Mouse (Mus musculus): Measurements from ENCODE around the gene Bcor. TPM values are rescaled to one million over a fixed set of nuclear protein-coding genes. Genes with fewer than 3 reads are reported as not detected.

Bcor gene
- total RNA-seq, 2 experiments from 2014 or later, result 10.4 to 14.4 TPM

GRCm38 (mm10) chrX:12041453-12041852 is 118.7 kb downstream of the Bcor start:
- no peak for DNase-seq
- intact Hi-C loops (cut with DNase I), result no loop called here

GRCm38 (mm10) chrX:12014726-12015464 is 145.3 kb downstream of the Bcor start:
- DNase-seq, result no peak
- intact Hi-C loops (cut with DNase I), result no loop called here

- intact Hi-C loops (cut with DNase I), result no loop called here
- no peak for DNase-seq
These were observed 149.5 kb downstream of the Bcor start for GRCm38 (mm10) chrX:12010660-12011059.

GRCm38 (mm10) chrX:12009046-12009445 is 151.1 kb downstream of the Bcor start:
- no peak for DNase-seq
- intact Hi-C loops (cut with DNase I), result loop anchor here (5.0 to 10.0 kb wide), 2 partner anchors 146 to 243 kb away; no protein-coding TSS in a partner anchor

GRCm38 (mm10) chrX:12007832-12008540 is 152.2 kb downstream of the Bcor start:
- intact Hi-C loops (cut with DNase I), result loop anchor here (5.0 to 10.0 kb wide), 2 partner anchors 147 to 244 kb away; no protein-coding TSS in a partner anchor
- no peak for DNase-seq

GRCm38 (mm10) chrX:12006882-12007753 is 153.0 kb downstream of the Bcor start:
- intact Hi-C loops (cut with DNase I), result loop anchor here (5.0 to 10.0 kb wide), 2 partner anchors 148 to 245 kb away; no protein-coding TSS in a partner anchor
- peak; percentile 34 to 46 for DNase-seq

GRCm38 (mm10) chrX:12006031-12006881 is 153.9 kb downstream of the Bcor start:
- DNase-seq, result peak; percentile 58 to 65
- intact Hi-C loops (cut with DNase I), result loop anchor here (5.0 to 10.0 kb wide), 2 partner anchors 149 to 246 kb away; no protein-coding TSS in a partner anchor

- intact Hi-C loops (cut with DNase I), result loop anchor here (5.0 to 10.0 kb wide), 2 partner anchors 149 to 247 kb away; no protein-coding TSS in a partner anchor
- DNase-seq, result peak; percentile 42 to 45
These were observed 154.7 kb downstream of the Bcor start for GRCm38 (mm10) chrX:12005181-12006030.

- intact Hi-C loops (cut with DNase I), result loop anchor here (10.0 kb wide), 1 partner anchor 150 kb away; no protein-coding TSS in a partner anchor
- DNase-seq, result no peak
These were observed 155.7 kb downstream of the Bcor start for GRCm38 (mm10) chrX:12004416-12004815.

- no peak for DNase-seq
- intact Hi-C loops (cut with DNase I), result loop anchor here (10.0 kb wide), 1 partner anchor 151 kb away; no protein-coding TSS in a partner anchor
These were observed 156.2 kb downstream of the Bcor start for GRCm38 (mm10) chrX:12003947-12004346.

GRCm38 (mm10) chrX:12003539-12003938 is 156.6 kb downstream of the Bcor start:
- DNase-seq, result no peak
- intact Hi-C loops (cut with DNase I), result loop anchor here (10.0 kb wide), 1 partner anchor 151 kb away; no protein-coding TSS in a partner anchor

- DNase-seq, result no peak
- intact Hi-C loops (cut with DNase I), result loop anchor here (10.0 kb wide), 1 partner anchor 152 kb away; no protein-coding TSS in a partner anchor
These were observed 157.0 kb downstream of the Bcor start for GRCm38 (mm10) chrX:12003106-12003505.

- intact Hi-C loops (cut with DNase I), result loop anchor here (10.0 kb wide), 1 partner anchor 152 kb away; no protein-coding TSS in a partner anchor
These were observed 157.6 kb downstream of the Bcor start for GRCm38 (mm10) chrX:12002596-12002995.

GRCm38 (mm10) chrX:12001969-12002368 is 158.2 kb downstream of the Bcor start:
- DNase-seq, result no peak
- intact Hi-C loops (cut with DNase I), result loop anchor here (10.0 kb wide), 1 partner anchor 153 kb away; no protein-coding TSS in a partner anchor

More at GRCm38 (mm10) chrX:12002596-12002995, 157.6 kb downstream of the Bcor start:
- no peak for DNase-seq

GRCm38 (mm10) chrX:12001336-12001735 is 158.8 kb downstream of the Bcor start:
- intact Hi-C loops (cut with DNase I), result loop anchor here (10.0 kb wide), 1 partner anchor 153 kb away; no protein-coding TSS in a partner anchor
- no peak for DNase-seq

- no peak for DNase-seq
- intact Hi-C loops (cut with DNase I), result loop anchor here (10.0 kb wide), 1 partner anchor 154 kb away; no protein-coding TSS in a partner anchor
These were observed 159.5 kb downstream of the Bcor start for GRCm38 (mm10) chrX:12000620-12001019.

- no peak for DNase-seq
- intact Hi-C loops (cut with DNase I), result loop anchor here (10.0 kb wide), 1 partner anchor 155 kb away; no protein-coding TSS in a partner anchor
These were observed 160.2 kb downstream of the Bcor start for GRCm38 (mm10) chrX:11999951-12000350.

- peak; percentile 46 to 58 for DNase-seq
- intact Hi-C loops (cut with DNase I), result no loop called here
These were observed 161.2 kb downstream of the Bcor start for GRCm38 (mm10) chrX:11998934-11999336.
